Mouse (Mus musculus) naive thymus-derived CD4-positive, alpha-beta T cell, adult 2 months (primary cell): ENCODE measurements at regions not wholly inside any gene's neighbourhood (a gene's known extent, or its start where the extent isn't known, plus 50 kb on each side); places are given as distances from the start of the nearest gene placed in this dataset.

Experiments
- DNase-seq: peaks from one replicate; pipeline ENCODE4 v3.0.0-alpha.2; 2011; ENCODE audit warnings: low read depth

- no peak for DNase-seq
Observed at GRCm38 (mm10) chr13:6395562-6396223, 152.3 kb upstream of the Pitrm1 start.

- no peak for DNase-seq
Observed at GRCm38 (mm10) chr13:6397648-6398047, 150.3 kb upstream of the Pitrm1 start.

GRCm38 (mm10) chr13:6431821-6432220, 116.1 kb upstream of the Pitrm1 start:
- DNase-seq, result no peak

GRCm38 (mm10) chr13:6446976-6447375, 101.0 kb upstream of the Pitrm1 start:
- DNase-seq, result no peak

- DNase-seq, result no peak
Observed at GRCm38 (mm10) chr13:6461363-6461762, 86.6 kb upstream of the Pitrm1 start.

- no peak for DNase-seq
Observed at GRCm38 (mm10) chr13:6465911-6466419, 82.0 kb upstream of the Pitrm1 start.

- DNase-seq, result peak; percentile 17
Observed at GRCm38 (mm10) chr13:6469446-6470227, 78.3 kb upstream of the Pitrm1 start.

GRCm38 (mm10) chr13:6470286-6471103, 77.5 kb upstream of the Pitrm1 start:
- DNase-seq, result no peak

GRCm38 (mm10) chr13:6471643-6472042, 76.3 kb upstream of the Pitrm1 start:
- DNase-seq, result peak; percentile 74

GRCm38 (mm10) chr13:6473401-6474190, 74.4 kb upstream of the Pitrm1 start:
- no peak for DNase-seq

- no peak for DNase-seq
Observed at GRCm38 (mm10) chr13:6479667-6480066, 68.3 kb upstream of the Pitrm1 start.

- DNase-seq, result no peak
Observed at GRCm38 (mm10) chr13:6484418-6484817, 63.5 kb upstream of the Pitrm1 start.

GRCm38 (mm10) chr13:6487837-6488236, 60.1 kb upstream of the Pitrm1 start:
- DNase-seq, result no peak

GRCm38 (mm10) chr13:6492916-6493619, 54.9 kb upstream of the Pitrm1 start:
- DNase-seq, result no peak
